Mouse (Mus musculus) liver, postnatal 0 days (tissue): Measurements from ENCODE around the gene 2700081O15Rik. TPM values are rescaled to one million over a fixed set of nuclear protein-coding genes. Genes with fewer than 3 reads are reported as not detected.

Source experiments
- ATAC-seq: fragments of 200-750 bp; cut with Nextera tagmentation; 2 replicates; pipeline ENCODE4 v1.8.0; 2017; ENCODE audit warnings: mild to moderate bottlenecking, moderate library complexity
- DNase-seq: peaks from one replicate; pipeline ENCODE4 v3.0.0-alpha.2; 2016
- H3K27ac ChIP-seq: fragments of 300-500 bp; sonication (generic); 2 replicates; pipeline ENCODE4 v1.5.1; 2014; ENCODE audit warnings: antibody characterized with exemption, moderate library complexity, mild to moderate bottlenecking, low read depth
- H3K27me3 ChIP-seq: fragments of 300-500 bp; sonication (generic); 2 replicates; pipeline ENCODE4 v1.6.1; 2014; ENCODE audit warnings: low read length, control low read depth, mixed read lengths; ENCODE audit not compliant: insufficient read depth
- H3K36me3 ChIP-seq: fragments of 300-500 bp; sonication (generic); replicated peaks from 2 replicates; pipeline ENCODE4 v1.6.1; 2014; ENCODE audit warnings: mild to moderate bottlenecking, control low read depth, low read length, moderate library complexity, mixed read lengths; ENCODE audit not compliant: insufficient read depth
- H3K4me1 ChIP-seq: fragments of 300-500 bp; sonication (generic); 2 replicates; pipeline ENCODE4 v1.6.1; 2014; ENCODE audit warnings: antibody characterized with exemption, mild to moderate bottlenecking, control low read depth; ENCODE audit not compliant: insufficient read depth
- H3K4me2 ChIP-seq: fragments of 300-500 bp; sonication (generic); 2 replicates; pipeline ENCODE4 v1.6.1; 2014; ENCODE audit warnings: low read depth, mild to moderate bottlenecking, low read length, moderate library complexity, mixed read lengths
- H3K4me3 ChIP-seq: fragments of 300-500 bp; sonication (generic); 2 replicates; pipeline ENCODE4 v1.5.1; 2014; ENCODE audit warnings: low read depth, low read length
- H3K9ac ChIP-seq: fragments of 300-500 bp; sonication (generic); replicated peaks from 2 replicates; pipeline ENCODE4 v1.6.1; 2014; ENCODE audit warnings: mild to moderate bottlenecking, moderate library complexity
- H3K9me3 ChIP-seq: fragments of 300-500 bp; sonication (generic); 2 replicates; pipeline ENCODE4 v1.6.1; 2016; ENCODE audit warnings: mild to moderate bottlenecking, control low read depth, low read length, mixed read lengths
- CTCF ChIP-seq: sonication (generic); IDR thresholded peaks from 2 replicates; pipeline ENCODE4 v1.5.1; 2016; ENCODE audit warnings: antibody characterized with exemption, low read depth
- EP300 ChIP-seq: IDR thresholded peaks from 2 replicates; pipeline ENCODE4 v1.6.1; 2016; ENCODE audit warnings: antibody characterized with exemption, low read depth, mild to moderate bottlenecking
- WGBS: fragments of 180-500 bp; shearing (Covaris S2); extraction: QIAGEN DNeasy Blood & Tissue Kit; methylation state at CpG from one replicate; pipeline ENCODE4 v1.1.7; 2014; ENCODE audit not compliant: insufficient replicate concordance; 5-methylcytosine and 5-hydroxymethylcytosine counted together
- microRNA-seq: library from miRNA; unstranded; fragments of <30 nt; microRNA quantifications from one replicate; pipeline ENCODE4, GENCODE M21; 2016
- polyA plus RNA-seq: library from polyadenylated mRNA; unstranded; fragments of >200 nt; fragmentation: Nextera tagmentation; extraction: Ambion mirVana; gene quantifications from 2 replicates; pipeline ENCODE4 v1.2.1, GENCODE M21; 2015

Gene 2700081O15Rik
- polyA plus RNA-seq, 1 experiment from 2014 or later = 0.75 TPM

GRCm38 (mm10) chr19:7445105-7445504, 27.7 kb downstream of the 2700081O15Rik start:
- Histone ChIP-seq H3K4me3 (no peak overlapping the region), H3K36me3 (no peaks in the 10 kb centered on the region; the same call in 1 of the 2 replicates), H3K27me3 (no peaks in the 10 kb centered on the region), H3K4me2 (no peak overlapping the region), H3K4me1 (peaks cover 8% of the 10 kb centered on the region), H3K9ac (no peak overlapping the region), H3K9me3 (no peaks in the 10 kb centered on the region), H3K27ac (peak overlapping the region; percentile 40)
- ATAC-seq (peak; percentile 50), DNase-seq (no peak)
- TF ChIP-seq EP300 = no peak
- no peak for TF ChIP-seq CTCF
- 69% methylated on average over 2 of the region's 2 CpGs for WGBS

- H3K27ac ChIP-seq = peak overlapping the region; percentile 40
- 64% methylated on average over 1 of the region's 1 CpGs for WGBS
- no peaks in the 10 kb centered on the region; the same call in 1 of the 2 replicates for H3K36me3 ChIP-seq
- no peak overlapping the region for H3K4me3 ChIP-seq
- no peak for TF ChIP-seq EP300
- no peak for TF ChIP-seq CTCF
- 0 out of 2 replicates have a peak, but pooled peaks have one; percentile 33 for ATAC-seq
- H3K4me2 ChIP-seq = no peak overlapping the region
- peaks cover 8% of the 10 kb centered on the region for H3K4me1 ChIP-seq
- no peak overlapping the region for H3K9ac ChIP-seq
- no peaks in the 10 kb centered on the region for H3K27me3 ChIP-seq
- no peak for DNase-seq
- H3K9me3 ChIP-seq = no peaks in the 10 kb centered on the region
These were observed 28.2 kb downstream of the 2700081O15Rik start for GRCm38 (mm10) chr19:7445596-7445995.

GRCm38 (mm10) chr19:7456803-7457202, 39.4 kb downstream of the 2700081O15Rik start:
- TF ChIP-seq EP300 = no peak
- 0 out of 2 replicates have a peak, but pooled peaks have one; percentile 13 for TF ChIP-seq CTCF
- Histone ChIP-seq H3K4me1 (peaks cover 7% of the 10 kb centered on the region; the same call in 1 of the 2 replicates), H3K4me2 (no peak overlapping the region), H3K27me3 (no peaks in the 10 kb centered on the region), H3K4me3 (no peak overlapping the region), H3K27ac (no peak overlapping the region), H3K9ac (no peak overlapping the region), H3K9me3 (no peaks in the 10 kb centered on the region), H3K36me3 (peaks cover 6% of the 10 kb centered on the region; the same call in 1 of the 2 replicates)
- DNase-seq (no peak), ATAC-seq (no peak)
- WGBS = 82% methylated on average over 2 of the region's 2 CpGs

- H3K27ac ChIP-seq = no peak overlapping the region
- no peak for ATAC-seq
- peaks cover 14% of the 10 kb centered on the region; the same call in 1 of the 2 replicates for H3K36me3 ChIP-seq
- no peaks in the 10 kb centered on the region for H3K9me3 ChIP-seq
- DNase-seq = no peak
- H3K4me1 ChIP-seq = peaks cover 6% of the 10 kb centered on the region; the same call in 1 of the 2 replicates
- TF ChIP-seq EP300 (no peak), CTCF (no peak)
- no peak overlapping the region for H3K9ac ChIP-seq
- H3K4me2 ChIP-seq = no peak overlapping the region
- H3K4me3 ChIP-seq = no peak overlapping the region
- no peaks in the 10 kb centered on the region for H3K27me3 ChIP-seq
These were observed 41.5 kb downstream of the 2700081O15Rik start for GRCm38 (mm10) chr19:7458901-7459300.

GRCm38 (mm10) chr19:7459370-7459769, 41.9 kb downstream of the 2700081O15Rik start:
- Histone ChIP-seq H3K9ac (no peak overlapping the region), H3K4me2 (no peak overlapping the region), H3K9me3 (no peaks in the 10 kb centered on the region), H3K4me1 (peaks cover 6% of the 10 kb centered on the region; the same call in 1 of the 2 replicates), H3K4me3 (no peak overlapping the region), H3K36me3 (peaks cover 14% of the 10 kb centered on the region; the same call in 1 of the 2 replicates), H3K27me3 (no peaks in the 10 kb centered on the region), H3K27ac (no peak overlapping the region)
- WGBS = 78% methylated on average over 2 of the region's 2 CpGs
- DNase-seq = no peak
- no peak for ATAC-seq
- no peak for TF ChIP-seq EP300
- TF ChIP-seq CTCF = no peak

- no peaks in the 10 kb centered on the region for H3K27me3 ChIP-seq
- DNase-seq (no peak), ATAC-seq (no peak)
These were observed 50.5 kb downstream of the 2700081O15Rik start for GRCm38 (mm10) chr19:7467915-7468314.

GRCm38 (mm10) chr19:7470643-7471042, 53.2 kb downstream of the 2700081O15Rik start:
- H3K4me3 ChIP-seq = no peak overlapping the region
- no peak overlapping the region for H3K4me2 ChIP-seq
- H3K27ac ChIP-seq = no peak overlapping the region
- DNase-seq (no peak), ATAC-seq (no peak)
- H3K9ac ChIP-seq = no peak overlapping the region
- TF ChIP-seq CTCF = no peak
- peaks cover 9% of the 10 kb centered on the region; the same call in 1 of the 2 replicates for H3K36me3 ChIP-seq
- H3K27me3 ChIP-seq = no peaks in the 10 kb centered on the region
- 92% methylated on average over 2 of the region's 2 CpGs for WGBS
- H3K9me3 ChIP-seq = no peaks in the 10 kb centered on the region
- H3K4me1 ChIP-seq = no peaks in the 10 kb centered on the region

More at GRCm38 (mm10) chr19:7467915-7468314, 50.5 kb downstream of the 2700081O15Rik start:
- Histone ChIP-seq H3K4me3 (no peak overlapping the region), H3K36me3 (peaks cover 8% of the 10 kb centered on the region; the same call in 1 of the 2 replicates), H3K27ac (no peak overlapping the region), H3K4me2 (no peak overlapping the region), H3K9ac (no peak overlapping the region), H3K9me3 (no peaks in the 10 kb centered on the region), H3K4me1 (no peaks in the 10 kb centered on the region)
- no peak for TF ChIP-seq EP300

Small RNA genes within 50 kb of the gene (microRNA-seq; reads per million reads assigned to microRNA genes)
- gene Mir6991 = 2.4 reads per million

Other genes starting within 250 kb of the 2700081O15Rik start
- 55.0 and 57.9 TPM in 2 replicates for gene Otub1, start 211.3 kb upstream of the 2700081O15Rik start, polyA plus RNA-seq
- 1,162 and 1,195 TPM in 2 replicates for gene Cox8a, start 200.0 kb upstream of the 2700081O15Rik start, polyA plus RNA-seq
- 14.7 and 16.5 TPM in 2 replicates for gene Naa40, start 176.4 kb upstream of the 2700081O15Rik start, polyA plus RNA-seq
- 0.62 and 0.67 TPM in 2 replicates for gene Rcor2, start 150.3 kb upstream of the 2700081O15Rik start, polyA plus RNA-seq
- gene Mark2, start 75.8 kb upstream of the 2700081O15Rik start, polyA plus RNA-seq = 11.9 and 12.5 TPM in 2 replicates
- 2.2 and 3.6 TPM in 2 replicates for gene Spindoc, start 34.6 kb upstream of the 2700081O15Rik start, polyA plus RNA-seq
- gene Rtn3, start 65.7 kb downstream of the 2700081O15Rik start, polyA plus RNA-seq = 62.2 and 63.0 TPM in 2 replicates
- gene Atl3, start 76.4 kb downstream of the 2700081O15Rik start, polyA plus RNA-seq = 7.2 and 7.7 TPM in 2 replicates
- gene Pla2g16, start 139.8 kb downstream of the 2700081O15Rik start, polyA plus RNA-seq = 16.0 and 18.0 TPM in 2 replicates
- not detected in 2 replicates for gene Lgals12, start 189.6 kb downstream of the 2700081O15Rik start, polyA plus RNA-seq
- not detected in 2 replicates for gene Hrasls5, start 194.9 kb downstream of the 2700081O15Rik start, polyA plus RNA-seq